Mouse (Mus musculus) midbrain, embryonic 12.5 days (tissue): Measurements from ENCODE around the gene Lmbr1l. TPM values are rescaled to one million over a fixed set of nuclear protein-coding genes. Genes with fewer than 3 reads are reported as not detected.
"Not testable (repeated sequence)": the region's sequence is repeated elsewhere in the genome, so short reads cannot be mapped to it uniquely, and the experiment has no call there.

Source experiments
- ATAC-seq: fragments of 200-750 bp; cut with Nextera tagmentation; 2 replicates; pipeline ENCODE4 v1.8.0; 2017; ENCODE audit warnings: low read depth, moderate TSS enrichment, moderate library complexity; ENCODE audit not compliant: low FRiP score
- H3K27ac ChIP-seq: fragments of 300-500 bp; sonication (generic); replicated peaks from 2 replicates; pipeline ENCODE4 v1.5.1; 2016; ENCODE audit warnings: mild to moderate bottlenecking
- H3K27me3 ChIP-seq: fragments of 300-500 bp; sonication (generic); 2 replicates; pipeline ENCODE4 v1.6.1; 2016; ENCODE audit warnings: mild to moderate bottlenecking
- H3K36me3 ChIP-seq: fragments of 300-500 bp; sonication (generic); 2 replicates; pipeline ENCODE4 v1.6.1; 2016
- H3K4me1 ChIP-seq: fragments of 300-500 bp; sonication (generic); 2 replicates; pipeline ENCODE4 v1.6.1; 2016
- H3K4me2 ChIP-seq: fragments of 300-500 bp; sonication (generic); replicated peaks from 2 replicates; pipeline ENCODE4 v1.6.1; 2016; ENCODE audit warnings: mild to moderate bottlenecking, moderate library complexity
- H3K4me3 ChIP-seq: fragments of 300-500 bp; sonication (generic); 2 replicates; pipeline ENCODE4 v1.5.1; 2016; ENCODE audit warnings: mild to moderate bottlenecking
- H3K9ac ChIP-seq: fragments of 300-500 bp; sonication (generic); replicated peaks from 2 replicates; pipeline ENCODE4 v1.6.1; 2016; ENCODE audit warnings: mild to moderate bottlenecking, moderate library complexity
- H3K9me3 ChIP-seq: fragments of 300-500 bp; sonication (generic); 2 replicates; pipeline ENCODE4 v1.6.1; 2016; ENCODE audit warnings: mild to moderate bottlenecking
- WGBS: fragments of 180-500 bp; shearing (Covaris S2); methylation state at CpG from one replicate; pipeline ENCODE4 v1.1.7; 2016; 5-methylcytosine and 5-hydroxymethylcytosine counted together
- polyA plus RNA-seq: library from polyadenylated mRNA; unstranded; fragments of >200 nt; fragmentation: Nextera tagmentation; extraction: Ambion mirVana; gene quantifications from 2 replicates; pipeline ENCODE4 v1.2.1, GENCODE M21; 2016

Gene Lmbr1l
- polyA plus RNA-seq, 1 experiment from 2014 or later = 37.1 TPM

- H3K4me3 ChIP-seq = peak overlapping the region; percentile 77
- not testable (repeated sequence) for H3K27me3 ChIP-seq, H3K9me3 ChIP-seq, ATAC-seq
- 15% methylated on average over 8 of the region's 9 CpGs for WGBS
- peak overlapping the region; percentile 97 for H3K4me2 ChIP-seq
- peak overlapping the region; percentile 98 for H3K27ac ChIP-seq
- H3K9ac ChIP-seq = peak overlapping the region; percentile 88
- H3K4me1 ChIP-seq = peaks cover 22% of the 10 kb centered on the region
- H3K36me3 ChIP-seq = peaks cover 12% of the 10 kb centered on the region
These were observed 15.1 kb upstream of the Lmbr1l start for GRCm38 (mm10) chr15:98933004-98933671.

DNA sequence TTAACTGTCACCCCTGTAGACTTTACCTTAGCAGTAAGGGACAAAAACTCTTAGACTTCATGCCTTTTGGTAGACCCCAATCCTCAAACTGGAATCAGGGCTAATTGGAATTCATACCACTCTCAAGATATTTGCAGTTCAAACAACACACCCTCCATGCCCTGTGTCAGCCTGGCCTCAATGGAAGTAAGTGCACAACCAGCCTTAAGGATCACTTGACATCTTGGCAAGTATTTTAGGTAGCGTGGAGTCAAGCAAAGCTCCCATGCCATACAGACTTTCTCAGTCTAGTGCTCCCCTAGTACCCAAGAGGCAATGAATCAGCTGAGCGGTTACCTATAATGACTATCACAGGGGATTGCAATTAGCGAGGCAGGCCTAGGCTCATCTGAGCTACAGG lies 13.0 kb upstream of the Lmbr1l start:
- no peaks in the 10 kb centered on the region for H3K9me3 ChIP-seq
- H3K36me3 ChIP-seq = peaks cover 12% of the 10 kb centered on the region
- H3K9ac ChIP-seq = 0 out of 2 replicates have a peak overlapping the region, but pooled peaks have one; percentile 20
- peaks cover 22% of the 10 kb centered on the region for H3K4me1 ChIP-seq
- H3K27me3 ChIP-seq = no peaks in the 10 kb centered on the region
- H3K4me3 ChIP-seq = no peak overlapping the region
- H3K4me2 ChIP-seq = peak overlapping the region; percentile 3; the same call in 1 of the 2 replicates
- WGBS = 83% methylated on average over 3 of the region's 3 CpGs
- H3K27ac ChIP-seq = 0 out of 2 replicates have a peak overlapping the region, but pooled peaks have one; percentile 20
- ATAC-seq = no peak

- H3K4me1 ChIP-seq = peaks cover 17% of the 10 kb centered on the region
- H3K4me2 ChIP-seq = no peak overlapping the region
- no peak overlapping the region for H3K4me3 ChIP-seq
- H3K9me3 ChIP-seq = no peaks in the 10 kb centered on the region
- no peak overlapping the region for H3K9ac ChIP-seq
- WGBS = 59% methylated on average over 8 of the region's 8 CpGs
- peaks cover 12% of the 10 kb centered on the region for H3K36me3 ChIP-seq
- H3K27me3 ChIP-seq = no peaks in the 10 kb centered on the region
- ATAC-seq = no peak
- no peak overlapping the region for H3K27ac ChIP-seq
These were observed 12.1 kb upstream of the Lmbr1l start for GRCm38 (mm10) chr15:98930017-98930734.

- H3K36me3 ChIP-seq = peaks cover 12% of the 10 kb centered on the region
- no peak overlapping the region for H3K27ac ChIP-seq
- H3K4me1 ChIP-seq = peaks cover 15% of the 10 kb centered on the region
- H3K4me3 ChIP-seq = no peak overlapping the region
- ATAC-seq = 0 out of 2 replicates have a peak, but pooled peaks have one; percentile 54
- H3K4me2 ChIP-seq = no peak overlapping the region
- 16% methylated on average over 13 of the region's 13 CpGs for WGBS
- no peak overlapping the region for H3K9ac ChIP-seq
- no peaks in the 10 kb centered on the region for H3K27me3 ChIP-seq
- H3K9me3 ChIP-seq = no peaks in the 10 kb centered on the region
These were observed 10.7 kb upstream of the Lmbr1l start for GRCm38 (mm10) chr15:98928598-98929240.

DNA sequence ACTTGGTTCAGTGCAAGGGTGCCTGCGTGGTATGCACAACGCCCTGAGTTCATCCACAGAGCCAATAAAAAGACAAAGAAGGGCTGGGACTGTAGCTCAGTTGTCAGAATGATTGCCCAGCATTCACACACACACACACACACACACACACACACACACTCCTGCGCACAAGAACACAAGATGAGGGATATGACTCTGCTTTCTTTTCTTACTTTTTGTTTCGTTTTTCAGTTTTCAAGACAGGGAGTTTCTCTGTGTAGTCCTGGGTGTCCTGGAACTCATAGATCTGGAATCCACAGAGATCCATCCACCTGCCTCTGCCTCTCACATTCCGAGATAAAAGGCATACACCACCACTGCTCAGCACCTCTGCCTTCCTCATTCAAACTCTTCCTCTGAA lies 9.5 kb upstream of the Lmbr1l start:
- 87% methylated on average over 5 of the region's 5 CpGs for WGBS
- H3K9ac ChIP-seq = no peak overlapping the region
- ATAC-seq = no peak

DNA sequence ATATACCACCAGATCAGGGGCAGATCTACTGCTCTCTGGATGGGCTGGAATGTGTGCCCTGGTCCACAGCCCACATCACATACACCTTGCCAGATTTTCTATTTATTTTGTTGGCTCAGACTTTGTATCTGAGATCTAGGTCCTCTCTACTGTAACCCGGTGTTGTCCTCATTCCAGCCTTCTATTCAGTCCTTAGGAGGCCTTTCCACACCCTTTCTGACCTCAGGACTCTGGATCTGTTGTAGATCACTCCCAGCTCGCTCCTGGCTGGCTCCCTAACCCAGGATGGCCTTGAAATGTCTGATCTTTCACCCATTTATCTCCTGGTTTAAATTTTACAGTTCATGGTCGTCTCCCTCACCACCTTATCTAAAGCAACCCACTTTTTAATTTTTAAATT lies 6.7 kb upstream of the Lmbr1l start:
- Histone ChIP-seq H3K4me3 (no peak overlapping the region), H3K9ac (no peak overlapping the region), H3K27me3 (no peaks in the 10 kb centered on the region), H3K9me3 (no peaks in the 10 kb centered on the region), H3K4me1 (peaks cover 8% of the 10 kb centered on the region; the same call in 1 of the 2 replicates), H3K27ac (no peak overlapping the region), H3K36me3 (no peaks in the 10 kb centered on the region), H3K4me2 (no peak overlapping the region)
- 77% methylated on average over 3 of the region's 3 CpGs for WGBS
- no peak for ATAC-seq

More for the DNA sequence above, 9.5 kb upstream of the Lmbr1l start:
- Histone ChIP-seq H3K36me3 (peaks cover 12% of the 10 kb centered on the region), H3K4me1 (peaks cover 10% of the 10 kb centered on the region; the same call in 1 of the 2 replicates), H3K4me3 (no peak overlapping the region), H3K4me2 (no peak overlapping the region), H3K27me3 (no peaks in the 10 kb centered on the region), H3K9me3 (no peaks in the 10 kb centered on the region), H3K27ac (no peak overlapping the region)

GRCm38 (mm10) chr15:98923031-98923537 lies 5.1 kb upstream of the Lmbr1l start:
- Histone ChIP-seq H3K27ac (no peak overlapping the region), H3K9ac (no peak overlapping the region), H3K36me3 (no peaks in the 10 kb centered on the region), H3K4me3 (no peak overlapping the region), H3K9me3 (no peaks in the 10 kb centered on the region), H3K4me2 (no peak overlapping the region), H3K27me3 (no peaks in the 10 kb centered on the region), H3K4me1 (peaks cover 7% of the 10 kb centered on the region)
- WGBS = 86% methylated on average over 2 of the region's 2 CpGs
- ATAC-seq = no peak

- WGBS = 74% methylated on average over 3 of the region's 3 CpGs
- no peaks in the 10 kb centered on the region for H3K36me3 ChIP-seq
- no peaks in the 10 kb centered on the region for H3K9me3 ChIP-seq
- peaks cover 7% of the 10 kb centered on the region for H3K4me1 ChIP-seq
- no peak overlapping the region for H3K9ac ChIP-seq
- H3K4me3 ChIP-seq = no peak overlapping the region
- no peak overlapping the region for H3K27ac ChIP-seq
- H3K4me2 ChIP-seq = no peak overlapping the region
- no peaks in the 10 kb centered on the region for H3K27me3 ChIP-seq
- no peak for ATAC-seq
These were observed 4.5 kb upstream of the Lmbr1l start for GRCm38 (mm10) chr15:98922581-98922980.

- H3K4me2 ChIP-seq = no peak overlapping the region
- H3K36me3 ChIP-seq = no peaks in the 10 kb centered on the region
- H3K4me3 ChIP-seq = no peak overlapping the region
- H3K9ac ChIP-seq = no peak overlapping the region
- WGBS = 78% methylated on average over 5 of the region's 5 CpGs
- H3K9me3 ChIP-seq = no peaks in the 10 kb centered on the region
- H3K27ac ChIP-seq = no peak overlapping the region
- H3K27me3 ChIP-seq = no peaks in the 10 kb centered on the region
- ATAC-seq = no peak
- H3K4me1 ChIP-seq = peaks cover 12% of the 10 kb centered on the region
These were observed 3.5 kb upstream of the Lmbr1l start for GRCm38 (mm10) chr15:98921510-98921909.

DNA sequence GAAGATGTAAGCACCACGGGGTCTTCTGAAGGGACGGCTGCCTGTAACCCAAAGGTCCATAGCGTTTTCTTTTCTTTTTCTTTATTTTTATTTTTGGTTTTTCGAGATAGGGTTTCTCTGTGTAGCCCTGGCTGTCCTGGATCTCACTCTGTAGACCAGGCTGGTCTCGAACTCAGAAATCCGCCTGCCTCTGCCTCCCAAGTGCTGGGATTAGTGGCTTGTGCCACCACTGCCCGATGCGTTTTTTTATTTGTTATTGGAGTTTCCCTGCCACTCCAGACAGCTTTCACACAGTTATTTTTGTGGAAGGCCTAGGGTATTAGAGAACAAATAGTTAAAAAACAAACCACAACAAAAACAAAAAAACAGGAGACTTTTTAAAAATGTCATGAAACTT lies 466 bp upstream of the Lmbr1l start:
- WGBS = 24% methylated on average over 8 of the region's 8 CpGs
- H3K9ac ChIP-seq = peak overlapping the region; percentile 91
- peaks cover 30% of the 10 kb centered on the region for H3K4me1 ChIP-seq
- H3K4me3 ChIP-seq = peak overlapping the region; percentile 91
- H3K27me3 ChIP-seq, H3K9me3 ChIP-seq, ATAC-seq: not testable (repeated sequence)
- H3K4me2 ChIP-seq = peak overlapping the region; percentile 86
- peaks cover 14% of the 10 kb centered on the region for H3K36me3 ChIP-seq
- H3K27ac ChIP-seq = peak overlapping the region; percentile 36

DNA sequence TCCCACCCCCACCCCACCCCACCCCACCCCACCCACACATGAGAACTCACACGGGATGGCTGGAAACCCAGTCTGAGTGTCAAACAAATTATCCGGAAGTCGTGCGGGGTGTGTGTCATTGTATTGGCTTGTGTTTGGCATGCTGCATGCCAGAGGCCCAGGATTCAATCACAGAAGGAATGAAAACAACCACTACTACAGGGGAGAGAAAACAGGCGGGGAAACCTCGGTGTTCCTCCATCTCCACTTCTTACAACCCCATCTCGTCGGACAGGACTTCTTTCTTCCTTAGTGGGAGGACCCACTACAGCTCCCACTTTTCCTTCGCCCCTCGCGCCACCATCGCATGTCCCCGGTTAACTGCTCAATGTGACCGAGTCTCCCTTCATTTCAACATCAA lies 940 bp downstream of the Lmbr1l start:
- ATAC-seq = no peak
- H3K36me3 ChIP-seq = peaks cover 28% of the 10 kb centered on the region
- under 1% methylated on average over 14 of the region's 14 CpGs for WGBS
- H3K9ac ChIP-seq = peak overlapping the region; percentile 91
- H3K4me3 ChIP-seq = peak overlapping the region; percentile 91
- H3K4me2 ChIP-seq = peak overlapping the region; percentile 86
- peak overlapping the region; percentile 96 for H3K27ac ChIP-seq
- H3K27me3 ChIP-seq = no peaks in the 10 kb centered on the region
- H3K9me3 ChIP-seq = no peaks in the 10 kb centered on the region
- peaks cover 30% of the 10 kb centered on the region for H3K4me1 ChIP-seq

DNA sequence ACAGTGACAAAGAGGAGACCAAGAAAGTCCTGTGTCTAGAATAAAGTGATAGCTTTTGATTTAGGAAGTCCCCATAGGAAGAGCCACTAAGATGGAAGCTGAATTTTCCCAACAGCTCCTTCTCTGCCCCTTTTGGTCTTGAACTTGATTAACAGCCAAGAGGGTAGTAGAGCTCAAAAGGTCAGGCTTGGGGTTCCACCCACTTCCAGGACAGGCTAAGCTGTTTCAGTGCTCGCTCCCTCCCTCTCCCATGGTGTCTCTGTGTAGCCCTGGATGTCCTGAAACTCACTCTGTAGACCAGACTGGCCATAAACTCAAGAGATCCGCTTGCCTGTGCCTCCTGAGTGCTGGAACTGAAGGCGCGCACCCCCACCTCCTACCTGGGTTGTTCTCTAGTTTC lies 2.0 kb downstream of the Lmbr1l start:
- Histone ChIP-seq H3K9ac (peak overlapping the region; percentile 91), H3K4me3 (peak overlapping the region; percentile 91), H3K27ac (no peak overlapping the region), H3K36me3 (peaks cover 39% of the 10 kb centered on the region), H3K27me3 (no peaks in the 10 kb centered on the region), H3K4me2 (peak overlapping the region; percentile 86), H3K9me3 (no peaks in the 10 kb centered on the region), H3K4me1 (peaks cover 30% of the 10 kb centered on the region)
- ATAC-seq = no peak
- WGBS = 91% methylated on average over 4 of the region's 4 CpGs
